Mouse (Mus musculus) liver, embryonic 15.5 days (tissue): Measurements from ENCODE around the gene 2610318N02Rik. TPM values are rescaled to one million over a fixed set of nuclear protein-coding genes. Genes with fewer than 3 reads are reported as not detected.
"Not testable (repeated sequence)": the region's sequence is repeated elsewhere in the genome, so short reads cannot be mapped to it uniquely, and the experiment has no call there.

Experiments
- ATAC-seq: fragments of 200-750 bp; cut with Nextera tagmentation; 2 replicates; pipeline ENCODE4 v1.8.0; 2017; ENCODE audit warnings: moderate number of reproducible peaks, mild to moderate bottlenecking, moderate library complexity; ENCODE audit not compliant: insufficient read depth
- H3K27ac ChIP-seq: fragments of 300-500 bp; sonication (generic); replicated peaks from 2 replicates; pipeline ENCODE4 v1.5.1; 2015; ENCODE audit warnings: mild to moderate bottlenecking, inconsistent platforms
- H3K27me3 ChIP-seq: fragments of 300-500 bp; sonication (generic); 2 replicates; pipeline ENCODE4 v1.6.1; 2015; ENCODE audit warnings: mild to moderate bottlenecking, inconsistent platforms
- H3K36me3 ChIP-seq: fragments of 300-500 bp; sonication (generic); replicated peaks from 2 replicates; pipeline ENCODE4 v1.6.1; 2015; ENCODE audit warnings: moderate library complexity, mild to moderate bottlenecking, inconsistent platforms
- H3K4me1 ChIP-seq: fragments of 300-500 bp; sonication (generic); replicated peaks from 2 replicates; pipeline ENCODE4 v1.6.1; 2015; ENCODE audit warnings: inconsistent platforms
- H3K4me2 ChIP-seq: fragments of 300-500 bp; sonication (generic); 2 replicates; pipeline ENCODE4 v1.6.1; 2015; ENCODE audit warnings: moderate library complexity, mild to moderate bottlenecking, inconsistent platforms
- H3K4me3 ChIP-seq: fragments of 300-500 bp; sonication (generic); replicated peaks from 2 replicates; pipeline ENCODE4 v1.5.1; 2015; ENCODE audit warnings: mild to moderate bottlenecking, inconsistent platforms
- H3K9ac ChIP-seq: fragments of 300-500 bp; sonication (generic); 2 replicates; pipeline ENCODE4 v1.6.1; 2015; ENCODE audit warnings: moderate library complexity, mild to moderate bottlenecking, inconsistent platforms
- H3K9me3 ChIP-seq: fragments of 300-500 bp; sonication (generic); replicated peaks from 2 replicates; pipeline ENCODE4 v1.6.1; 2016; ENCODE audit warnings: inconsistent platforms
- WGBS: fragments of 180-500 bp; shearing (Covaris S2); methylation state at CpG from one replicate; pipeline ENCODE4 v1.1.7; 2015; ENCODE audit warnings: mixed read lengths; ENCODE audit not compliant: insufficient replicate concordance; 5-methylcytosine and 5-hydroxymethylcytosine counted together
- polyA plus RNA-seq: library from polyadenylated mRNA; unstranded; fragments of >200 nt; fragmentation: Nextera tagmentation; extraction: Ambion mirVana; gene quantifications from 2 replicates; pipeline ENCODE4 v1.2.1, GENCODE M21; 2015

Gene 2610318N02Rik
- 16.2 and 17.5 TPM in 2 replicates for polyA plus RNA-seq

DNA sequence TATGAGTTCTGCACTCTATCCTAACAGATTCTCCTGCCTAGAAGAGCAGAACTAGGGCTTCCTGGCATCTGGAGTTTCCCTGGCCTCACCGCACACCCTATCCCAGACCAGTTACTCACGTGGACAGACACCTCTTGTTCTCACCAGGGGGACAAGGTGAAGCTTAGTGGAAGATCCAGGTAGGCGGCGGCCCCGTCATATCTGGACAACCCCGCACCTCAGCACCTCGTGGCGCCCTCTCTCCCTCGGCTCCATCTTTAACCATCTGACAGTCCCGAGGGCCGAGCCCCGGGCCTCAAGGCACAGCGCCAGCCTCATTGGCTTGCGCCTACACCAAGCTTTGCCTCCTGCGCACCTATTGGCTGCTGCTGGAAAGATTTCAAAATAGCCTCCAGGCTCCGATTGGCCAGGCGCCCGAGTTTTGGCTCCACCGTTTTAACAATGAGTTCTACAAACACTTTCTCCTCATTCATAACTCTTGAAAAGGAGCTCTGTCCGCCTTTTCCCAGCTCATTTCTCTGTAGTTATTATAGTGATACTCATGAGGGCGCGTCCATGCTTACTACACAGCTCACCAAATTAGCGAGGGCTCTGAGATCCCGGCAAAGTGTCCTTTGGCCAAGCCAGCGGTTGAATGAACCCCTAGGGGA is at the start of gene 2610318N02Rik:
TSS of gene 2610318N02Rik (minus strand) at position 297 of the 650 bp plus-strand sequence.
- Histone ChIP-seq H3K9ac (peak within 1 kb of the TSS; percentile 65), H3K27ac (peak within 1 kb of the TSS; percentile 64), H3K36me3 (peaks cover 12% of the 10 kb centered on the region; the same call in 1 of the 2 replicates), H3K4me2 (peak within 1 kb of the TSS; percentile 85), H3K27me3 (no peaks in the 10 kb centered on the region), H3K4me1 (peaks cover 26% of the 10 kb centered on the region), H3K9me3 (no peaks in the 10 kb centered on the region), H3K4me3 (peak within 1 kb of the TSS; percentile 63)
- under 1% methylated on average over 25 of the region's 25 CpGs for WGBS
- ATAC-seq: peak; percentile 97

- Histone ChIP-seq H3K4me3 (no peak overlapping the region), H3K4me2 (no peak overlapping the region), H3K27me3 (no peaks in the 10 kb centered on the region), H3K4me1 (no peaks in the 10 kb centered on the region), H3K9me3 (no peaks in the 10 kb centered on the region), H3K27ac (no peak overlapping the region), H3K36me3 (peaks cover 82% of the 10 kb centered on the region), H3K9ac (no peak overlapping the region)
- WGBS: 78% methylated on average over 5 of the region's 5 CpGs
- ATAC-seq: no peak
Observed at GRCm38 (mm10) chr16:17168049-17168448, 43.1 kb upstream of the 2610318N02Rik start.

DNA sequence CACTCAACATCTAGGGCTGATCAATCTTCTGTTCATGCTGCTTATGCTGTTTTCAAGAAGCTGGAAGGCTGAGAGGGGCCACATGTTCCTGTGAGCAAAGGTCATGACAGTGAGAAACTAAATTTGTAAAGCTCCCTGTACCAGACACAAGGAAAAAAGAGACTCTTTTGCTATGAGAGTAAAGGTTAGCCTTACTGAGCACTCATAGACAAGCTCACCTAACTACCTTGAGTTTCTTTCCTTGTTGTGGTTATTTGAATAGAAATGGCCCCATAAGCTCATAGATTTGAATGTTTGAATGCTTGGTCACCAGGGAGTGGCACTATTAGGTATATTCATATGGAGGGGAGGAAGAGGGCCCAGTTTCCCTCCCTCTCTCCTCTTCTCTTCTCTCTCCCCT is 42.2 kb upstream of the 2610318N02Rik start:
- Histone ChIP-seq H3K27me3 (no peaks in the 10 kb centered on the region), H3K9me3 (no peaks in the 10 kb centered on the region), H3K9ac (no peak overlapping the region), H3K4me1 (no peaks in the 10 kb centered on the region), H3K4me3 (no peak overlapping the region), H3K27ac (no peak overlapping the region), H3K4me2 (no peak overlapping the region), H3K36me3 (peaks cover 80% of the 10 kb centered on the region)
- ATAC-seq: no peak

DNA sequence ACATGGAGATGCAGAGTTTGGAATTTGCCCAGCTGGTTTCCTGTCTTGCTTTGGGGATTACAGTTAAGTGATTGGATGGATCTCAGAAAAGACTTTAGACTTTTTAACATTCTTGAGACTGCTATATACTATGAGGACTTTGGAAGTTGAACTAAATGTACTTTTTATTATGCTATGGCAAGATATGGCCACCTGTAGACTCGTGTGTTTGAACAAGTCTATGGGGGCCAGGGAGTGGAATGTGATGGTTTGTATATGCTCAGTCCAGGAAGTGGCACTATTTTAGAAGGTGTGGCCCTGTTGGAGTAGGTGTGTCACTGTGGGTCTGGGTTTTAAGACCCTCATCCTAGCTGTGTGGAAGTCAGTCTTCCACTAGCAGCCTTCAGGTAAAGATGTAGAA is 40.5 kb upstream of the 2610318N02Rik start:
- H3K27me3 ChIP-seq, ATAC-seq, H3K27ac ChIP-seq, H3K4me2 ChIP-seq, H3K9ac ChIP-seq, H3K4me1 ChIP-seq, H3K4me3 ChIP-seq, H3K9me3 ChIP-seq: not testable (repeated sequence)
- H3K36me3 ChIP-seq: peaks cover 77% of the 10 kb centered on the region
- WGBS: 68% methylated on average over 1 of the region's 1 CpGs

DNA sequence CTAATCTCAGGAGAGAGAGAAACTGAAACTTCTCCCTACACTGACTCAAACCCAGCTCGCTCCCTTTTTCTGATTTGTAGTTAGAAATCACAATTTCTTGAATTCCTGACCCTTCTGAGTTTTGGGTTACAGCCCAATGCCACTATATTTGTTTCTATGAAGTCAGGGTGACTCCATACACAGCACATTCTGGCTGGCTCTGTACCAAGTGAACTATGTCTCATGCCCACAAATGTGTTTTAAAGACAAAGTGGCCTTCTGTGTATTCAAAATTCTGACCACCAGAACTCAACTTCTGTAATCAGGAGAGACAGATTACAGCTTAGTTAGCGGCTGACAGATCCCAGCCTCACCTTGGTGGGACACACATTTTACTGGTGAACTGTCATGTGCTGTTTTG is 29.4 kb upstream of the 2610318N02Rik start:
- WGBS: 80% methylated on average over 2 of the region's 2 CpGs
- Histone ChIP-seq H3K4me2 (no peak overlapping the region), H3K27me3 (no peaks in the 10 kb centered on the region), H3K4me1 (no peaks in the 10 kb centered on the region), H3K4me3 (no peak overlapping the region), H3K27ac (no peak overlapping the region), H3K9ac (no peak overlapping the region), H3K9me3 (no peaks in the 10 kb centered on the region), H3K36me3 (peaks cover 74% of the 10 kb centered on the region)
- no peak for ATAC-seq

DNA sequence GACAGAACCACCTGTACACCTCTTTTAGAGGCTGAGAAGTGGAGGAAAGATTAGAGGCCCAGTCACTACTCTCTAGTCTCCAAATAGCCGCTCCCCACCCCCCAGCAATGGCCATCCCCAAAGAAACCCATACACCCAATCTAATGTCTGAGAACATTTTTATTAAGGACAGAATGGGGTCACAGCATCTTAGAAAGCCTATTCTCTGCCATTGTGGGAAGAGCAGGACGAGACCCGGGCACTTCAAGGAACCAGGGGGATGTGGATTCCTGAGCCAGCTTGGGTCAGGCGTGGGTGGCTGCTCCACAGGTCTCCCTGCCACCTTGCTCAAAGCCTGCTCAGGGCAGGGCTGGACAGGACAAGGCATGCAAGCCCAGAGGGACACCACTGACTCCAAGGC is 26.9 kb upstream of the 2610318N02Rik start:
- no peak for ATAC-seq
- Histone ChIP-seq H3K27me3 (peaks cover 11% of the 10 kb centered on the region; the same call in 1 of the 2 replicates), H3K4me3 (no peak overlapping the region), H3K4me1 (peaks cover 17% of the 10 kb centered on the region), H3K36me3 (peaks cover 51% of the 10 kb centered on the region), H3K9me3 (no peaks in the 10 kb centered on the region), H3K4me2 (no peak overlapping the region), H3K27ac (no peak overlapping the region), H3K9ac (no peak overlapping the region)
- WGBS: 87% methylated on average over 4 of the region's 4 CpGs

DNA sequence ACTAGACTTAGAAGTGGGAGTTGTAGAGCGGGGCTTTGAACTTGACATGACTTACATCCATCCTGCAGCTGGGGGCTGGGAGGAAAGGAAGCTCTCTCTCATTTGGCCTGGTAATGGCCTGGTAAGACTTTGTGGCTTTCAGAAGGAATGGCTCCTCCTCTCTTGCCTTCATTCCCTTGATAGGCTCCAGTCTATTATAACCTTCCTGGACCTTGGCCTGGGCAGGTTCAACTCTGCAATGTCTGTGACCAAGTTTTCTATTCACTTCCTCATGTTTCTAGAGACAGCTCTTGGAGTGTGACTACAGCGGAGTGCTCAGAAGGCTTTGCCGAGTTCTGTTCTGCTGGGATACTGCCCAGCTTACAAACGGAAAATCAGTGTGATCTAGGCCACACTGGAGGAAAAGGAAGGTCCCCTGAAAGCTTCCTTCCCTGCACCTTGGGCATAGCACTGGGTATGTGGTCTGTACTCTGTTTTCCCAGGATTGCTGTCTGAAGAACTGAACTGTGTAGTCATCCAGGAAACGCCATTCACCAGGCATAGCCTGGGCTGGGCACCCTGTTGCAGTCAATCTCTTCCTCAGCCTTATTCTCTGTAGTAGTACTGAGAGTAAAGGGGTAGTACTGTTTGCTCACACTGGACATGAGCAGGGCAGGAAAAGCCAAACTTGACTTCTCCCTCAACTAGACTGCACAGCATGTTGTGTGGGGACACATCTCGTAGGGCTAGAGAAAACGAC is 25.7 kb upstream of the 2610318N02Rik start:
- no peak for ATAC-seq
- 73% methylated on average over 7 of the region's 7 CpGs for WGBS
- H3K4me1 ChIP-seq: peaks cover 20% of the 10 kb centered on the region
- peaks cover 42% of the 10 kb centered on the region for H3K36me3 ChIP-seq
- H3K27ac ChIP-seq: no peak overlapping the region
- no peak overlapping the region for H3K4me2 ChIP-seq
- no peak overlapping the region for H3K9ac ChIP-seq
- H3K9me3 ChIP-seq: no peaks in the 10 kb centered on the region
- peaks cover 11% of the 10 kb centered on the region; the same call in 1 of the 2 replicates for H3K27me3 ChIP-seq
- no peak overlapping the region for H3K4me3 ChIP-seq

DNA sequence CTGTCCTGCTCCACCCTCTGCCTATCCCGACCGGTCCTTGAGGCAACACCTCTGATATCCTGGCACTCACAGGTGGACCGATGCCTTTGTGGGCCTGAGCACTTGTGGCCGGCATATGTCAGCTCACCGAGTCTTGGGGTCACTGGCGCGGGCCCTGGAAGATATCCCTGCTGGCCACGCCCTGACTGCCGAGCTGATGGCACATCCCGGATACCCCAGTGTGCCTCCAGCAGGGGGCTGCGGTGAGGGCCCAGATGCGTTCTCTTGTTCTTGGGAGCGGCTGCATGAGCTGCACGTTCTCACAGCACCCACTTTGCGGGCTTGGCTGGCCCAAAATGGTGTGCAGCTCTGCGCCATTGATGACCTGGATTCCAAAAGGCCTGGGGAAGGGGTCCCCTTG is 23.1 kb upstream of the 2610318N02Rik start:
- ATAC-seq: peak; percentile 48
- no peak overlapping the region for H3K27ac ChIP-seq
- WGBS: 8% methylated on average over 16 of the region's 16 CpGs

GRCm38 (mm10) chr16:17147391-17147929 is 22.5 kb upstream of the 2610318N02Rik start:
- Histone ChIP-seq H3K4me1 (peaks cover 20% of the 10 kb centered on the region), H3K36me3 (peaks cover 13% of the 10 kb centered on the region), H3K27ac (no peak overlapping the region), H3K9ac (peak overlapping the region; percentile 59), H3K4me3 (peak overlapping the region; percentile 63), H3K4me2 (peak overlapping the region; percentile 92), H3K9me3 (no peaks in the 10 kb centered on the region), H3K27me3 (peaks cover 11% of the 10 kb centered on the region; the same call in 1 of the 2 replicates)
- ATAC-seq: 0 out of 2 replicates have a peak, but pooled peaks have one; percentile 1
- under 1% methylated on average over 41 of the region's 41 CpGs for WGBS

More for the DNA sequence above, 23.1 kb upstream of the 2610318N02Rik start:
- Histone ChIP-seq H3K4me2 (peak overlapping the region; percentile 92), H3K4me1 (peaks cover 20% of the 10 kb centered on the region), H3K36me3 (peaks cover 19% of the 10 kb centered on the region), H3K27me3 (peaks cover 11% of the 10 kb centered on the region; the same call in 1 of the 2 replicates), H3K9me3 (no peaks in the 10 kb centered on the region), H3K4me3 (peak overlapping the region; percentile 63), H3K9ac (peak overlapping the region; percentile 59; the same call in 1 of the 2 replicates)

DNA sequence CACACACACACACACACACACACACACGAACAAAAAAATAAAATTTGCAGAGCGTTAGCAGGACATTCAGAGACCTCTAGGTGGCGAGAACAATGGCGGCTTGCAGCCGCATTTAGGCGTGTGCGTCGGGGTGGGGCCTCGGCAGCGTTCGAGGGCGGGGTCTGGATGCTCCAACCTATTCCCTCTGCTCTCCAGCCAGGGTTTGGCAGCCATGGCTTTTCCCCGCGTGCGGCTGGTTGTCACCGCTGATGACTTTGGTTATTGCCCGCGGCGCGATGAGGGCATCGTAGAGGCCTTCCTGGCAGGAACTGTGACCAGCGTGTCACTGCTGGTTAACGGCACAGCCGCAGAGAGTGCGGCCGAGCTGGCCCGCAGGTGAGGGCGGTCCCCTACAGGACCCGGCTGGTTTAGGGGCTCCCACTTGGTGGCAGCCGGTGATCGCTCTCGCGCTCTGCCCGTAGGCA is 21.8 kb upstream of the 2610318N02Rik start, which contains the start of gene Ccdc116:
TSS of gene Ccdc116 (minus strand) at position 458 of the 464 bp plus-strand sequence.
- Histone ChIP-seq H3K9ac (peak within 1 kb of the TSS; percentile 59), H3K4me3 (peak within 1 kb of the TSS; percentile 63), H3K4me2 (peak within 1 kb of the TSS; percentile 92), H3K27me3 (peaks cover 11% of the 10 kb centered on the region; the same call in 1 of the 2 replicates), H3K36me3 (peaks cover 6% of the 10 kb centered on the region; the same call in 1 of the 2 replicates), H3K4me1 (peaks cover 20% of the 10 kb centered on the region), H3K27ac (no peak within 1 kb of the TSS), H3K9me3 (no peaks in the 10 kb centered on the region)
- WGBS: 0% methylated on average over 34 of the region's 34 CpGs
- ATAC-seq: peak; percentile 73

DNA sequence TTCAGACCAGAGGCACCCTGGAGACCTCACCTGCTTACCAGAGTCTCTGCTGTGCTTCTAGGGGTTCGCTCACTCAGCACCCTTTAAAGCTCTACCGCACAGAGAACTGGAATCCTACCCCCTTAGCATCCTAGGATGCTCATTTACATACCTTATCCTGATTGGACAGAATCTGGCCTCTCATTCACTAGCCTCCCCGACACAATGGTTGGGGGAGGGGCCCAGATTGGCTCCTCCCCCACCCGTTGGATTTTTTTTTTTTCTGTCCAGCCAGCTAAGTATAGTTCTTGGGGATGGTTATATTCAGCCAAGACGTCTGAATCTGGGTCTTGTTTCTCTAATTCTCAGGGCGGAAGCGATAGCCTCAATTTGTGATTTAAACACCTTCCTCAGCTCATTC is 19.4 kb upstream of the 2610318N02Rik start, which contains the start of gene Ydjc:
TSS of gene Ydjc (plus strand) at position 283 of the 400 bp plus-strand sequence.
- 26% methylated on average over 7 of the region's 7 CpGs for WGBS
- Histone ChIP-seq H3K4me2 (no peak within 1 kb of the TSS), H3K4me1 (peaks cover 20% of the 10 kb centered on the region), H3K9ac (no peak within 1 kb of the TSS), H3K27ac (no peak within 1 kb of the TSS), H3K27me3 (peaks cover 11% of the 10 kb centered on the region; the same call in 1 of the 2 replicates), H3K9me3 (no peaks in the 10 kb centered on the region), H3K4me3 (no peak within 1 kb of the TSS), H3K36me3 (no peaks in the 10 kb centered on the region)
- ATAC-seq: no peak
